Mouse (Mus musculus) bone marrow, adult 2 months (tissue): ENCODE results near the gene Dock2.

Experiments used
- CTCF ChIP-seq: fragments of 200-500 bp; IDR thresholded peaks from 2 replicates; pipeline ENCODE4 v1.5.1; 2011; ENCODE audit warnings: low read length, control low read depth; ENCODE audit not compliant: control insufficient read depth, insufficient read depth
- POLR2A ChIP-seq: fragments of 200-500 bp; IDR thresholded peaks from 2 replicates; pipeline ENCODE4 v1.6.1; 2011; ENCODE audit warnings: low read depth, mild to moderate bottlenecking, control low read depth, low read length, borderline replicate concordance; ENCODE audit not compliant: control insufficient read depth

- no peak for TF ChIP-seq CTCF
- no peak for TF ChIP-seq POLR2A
These were observed 356.5 kb downstream of the Dock2 start for GRCm38 (mm10) chr11:34427212-34427611.
